Mouse (Mus musculus) myocyte (in vitro differentiated cells): ENCODE results near the gene Pank1. TPM values are rescaled to one million over a fixed set of nuclear protein-coding genes. Genes with fewer than 3 reads are reported as not detected.

Source experiments
- H3K27me3 ChIP-seq: one replicate; pipeline ENCODE4 v1.6.1; 2011; ENCODE audit not compliant: control insufficient read depth, insufficient read depth, insufficient read length
- H3K36me3 ChIP-seq: one replicate; pipeline ENCODE4 v1.6.1; 2011; ENCODE audit not compliant: control insufficient read depth, insufficient read depth
- H3K4me2 ChIP-seq: one replicate; pipeline ENCODE4 v1.6.1; 2011; ENCODE audit warnings: low read depth, control low read depth
- H3K4me3 ChIP-seq: one replicate; pipeline ENCODE4 v1.5.1; 2011; ENCODE audit warnings: mild to moderate bottlenecking, control low read depth, moderate library complexity
- H3K79me2 ChIP-seq: one replicate; pipeline ENCODE4 v1.6.1; 2011; ENCODE audit not compliant: control insufficient read depth, insufficient read depth
- H3ac ChIP-seq: one replicate; pipeline ENCODE4 v1.6.1; 2011; ENCODE audit not compliant: control insufficient read depth, insufficient read length
- CEBPB ChIP-seq: IDR thresholded peaks from 2 replicates; pipeline ENCODE4 v1.6.1; 2011; ENCODE audit warnings: mild to moderate bottlenecking, moderate library complexity; ENCODE audit not compliant: poor library complexity, insufficient read depth, severe bottlenecking
- E2F4 ChIP-seq: IDR thresholded peaks from one replicate; pipeline ENCODE4 v1.6.1; 2011; ENCODE audit warnings: mild to moderate bottlenecking, control low read depth, moderate library complexity; ENCODE audit not compliant: insufficient read depth
- MAX ChIP-seq: IDR thresholded peaks from one replicate; pipeline ENCODE4 v1.6.1; 2011; ENCODE audit warnings: low read depth, mild to moderate bottlenecking, control low read depth
- MYOD1 ChIP-seq, 3 experiments: IDR thresholded peaks; one replicate each; pipeline ENCODE4 v1.6.1; 2011; ENCODE audit warnings: control low read depth in 2 of 3, low read depth in 2 of 3, mild to moderate bottlenecking in 2 of 3, moderate library complexity in 1 of 3; ENCODE audit not compliant: insufficient read length in 2 of 3, control insufficient read depth in 1 of 3
- MYOG ChIP-seq, 3 experiments: IDR thresholded peaks; one replicate each; pipeline ENCODE4 v1.6.1; 2011; ENCODE audit warnings: control low read depth in 2 of 3, low read depth in 2 of 3, mild to moderate bottlenecking in 2 of 3; ENCODE audit not compliant: insufficient read length in 2 of 3, control insufficient read depth in 1 of 3, insufficient read depth in 1 of 3
- POLR2A ChIP-seq: IDR thresholded peaks from one replicate; pipeline ENCODE4 v1.6.1; 2011; ENCODE audit warnings: low read depth, mild to moderate bottlenecking, control low read depth, moderate library complexity; ENCODE audit not compliant: insufficient read length
- POLR2AphosphoS2 ChIP-seq: IDR thresholded peaks from one replicate; pipeline ENCODE4 v1.6.1; 2011; ENCODE audit warnings: low read depth, control low read depth; ENCODE audit not compliant: insufficient read length
- REST ChIP-seq: IDR thresholded peaks from one replicate; pipeline ENCODE4 v1.6.1; 2011; ENCODE audit warnings: mild to moderate bottlenecking, control low read depth, moderate library complexity; ENCODE audit not compliant: insufficient read depth, insufficient read length
- SRF ChIP-seq: IDR thresholded peaks from one replicate; pipeline ENCODE4 v1.6.1; 2011; ENCODE audit warnings: low read depth; ENCODE audit not compliant: control insufficient read depth, insufficient read length
- TCF12 ChIP-seq: IDR thresholded peaks from one replicate; pipeline ENCODE4 v1.6.1; 2011; ENCODE audit warnings: mild to moderate bottlenecking, control low read depth; ENCODE audit not compliant: poor library complexity, insufficient read depth, severe bottlenecking
- TCF3 ChIP-seq: IDR thresholded peaks from one replicate; pipeline ENCODE4 v1.6.1; 2011; ENCODE audit warnings: low read depth, control low read depth; ENCODE audit not compliant: insufficient read length
- USF1 ChIP-seq: IDR thresholded peaks from one replicate; pipeline ENCODE4 v1.6.1; 2011; ENCODE audit warnings: low read depth, mild to moderate bottlenecking, control low read depth, moderate library complexity
- polyA plus RNA-seq: library from polyadenylated mRNA; unstranded; fragments of >200 nt; fragmentation: generic; extraction: Trizol; gene quantifications from one replicate; pipeline ENCODE4 v1.2.1, GENCODE M21; 2012; ENCODE audit warnings: missing spikeins

Gene Pank1
- polyA plus RNA-seq, 1 experiment = 3.5 TPM

GRCm38 (mm10) chr19:34815371-34815770 is 63.9 kb downstream of the Pank1 start:
- Histone ChIP-seq H3K27me3 (no peaks in the 10 kb centered on the region), H3ac (no peak overlapping the region), H3K36me3 (no peaks in the 10 kb centered on the region), H3K4me2 (no peak overlapping the region), H3K79me2 (no peaks in the 10 kb centered on the region), H3K4me3 (no peak overlapping the region)
- no peak for TF ChIP-seq MAX
- TF ChIP-seq MYOG (IDR thresholded peaks at IDR 0.05; ENCODE audit: control insufficient read depth in 1 of 3, insufficient read depth in 1 of 3, insufficient read length in 2 of 3, low read depth in 2 of 3) = no peak
- no peak for TF ChIP-seq POLR2AphosphoS2
- TF ChIP-seq POLR2A = no peak
- TF ChIP-seq TCF3 = no peak
- no peak for TF ChIP-seq TCF12
- TF ChIP-seq E2F4 = no peak
- TF ChIP-seq CEBPB = no peak
- no peak for TF ChIP-seq REST
- TF ChIP-seq USF1 = no peak

- Histone ChIP-seq H3K79me2 (no peaks in the 10 kb centered on the region), H3K4me3 (no peak overlapping the region), H3K36me3 (no peaks in the 10 kb centered on the region), H3ac (no peak overlapping the region), H3K27me3 (no peaks in the 10 kb centered on the region), H3K4me2 (no peak overlapping the region)
- TF ChIP-seq MYOD1 (IDR thresholded peaks at IDR 0.05; ENCODE audit: control insufficient read depth in 1 of 3, insufficient read length in 2 of 3, low read depth in 2 of 3) (no peak), MAX (no peak), POLR2AphosphoS2 (no peak), POLR2A (no peak), E2F4 (no peak), SRF (no peak), TCF3 (no peak), TCF12 (no peak), REST (no peak), MYOG (IDR thresholded peaks at IDR 0.05; ENCODE audit: control insufficient read depth in 1 of 3, insufficient read depth in 1 of 3, insufficient read length in 2 of 3, low read depth in 2 of 3) (no peak)
These were observed 64.6 kb downstream of the Pank1 start for GRCm38 (mm10) chr19:34814696-34815095.

- H3K27me3 ChIP-seq = no peaks in the 10 kb centered on the region
- H3K79me2 ChIP-seq = no peaks in the 10 kb centered on the region
These were observed 65.3 kb downstream of the Pank1 start for GRCm38 (mm10) chr19:34813961-34814360.

GRCm38 (mm10) chr19:34813533-34813932 is 65.7 kb downstream of the Pank1 start:
- no peaks in the 10 kb centered on the region for H3K36me3 ChIP-seq
- no peaks in the 10 kb centered on the region for H3K27me3 ChIP-seq
- no peak overlapping the region for H3K4me2 ChIP-seq
- TF ChIP-seq E2F4 (no peak), REST (no peak), POLR2AphosphoS2 (no peak), CEBPB (no peak), SRF (no peak), TCF3 (no peak), POLR2A (no peak), MYOD1 (IDR thresholded peaks at IDR 0.05; ENCODE audit: control insufficient read depth in 1 of 3, insufficient read length in 2 of 3, low read depth in 2 of 3) (no peak), MAX (no peak), TCF12 (no peak)
- no peak overlapping the region for H3K4me3 ChIP-seq
- H3ac ChIP-seq = no peak overlapping the region
- H3K79me2 ChIP-seq = no peaks in the 10 kb centered on the region

More at GRCm38 (mm10) chr19:34813961-34814360, 65.3 kb downstream of the Pank1 start:
- TF ChIP-seq MYOG (IDR thresholded peaks at IDR 0.05; ENCODE audit: control insufficient read depth in 1 of 3, insufficient read depth in 1 of 3, insufficient read length in 2 of 3, low read depth in 2 of 3) (no peak), USF1 (no peak), POLR2A (no peak), E2F4 (no peak), MAX (no peak)
- Histone ChIP-seq H3K4me3 (no peak overlapping the region), H3ac (no peak overlapping the region), H3K36me3 (no peaks in the 10 kb centered on the region), H3K4me2 (no peak overlapping the region)

GRCm38 (mm10) chr19:34812711-34813110 is 66.5 kb downstream of the Pank1 start:
- TF ChIP-seq E2F4 (no peak), TCF12 (no peak), MYOG (IDR thresholded peaks at IDR 0.05; ENCODE audit: control insufficient read depth in 1 of 3, insufficient read depth in 1 of 3, insufficient read length in 2 of 3, low read depth in 2 of 3) (no peak), TCF3 (no peak), POLR2A (no peak), MYOD1 (IDR thresholded peaks at IDR 0.05; ENCODE audit: control insufficient read depth in 1 of 3, insufficient read length in 2 of 3, low read depth in 2 of 3) (no peak)
- Histone ChIP-seq H3K79me2 (no peaks in the 10 kb centered on the region), H3K36me3 (no peaks in the 10 kb centered on the region), H3K4me3 (no peak overlapping the region), H3K27me3 (no peaks in the 10 kb centered on the region), H3K4me2 (no peak overlapping the region), H3ac (no peak overlapping the region)
